Mouse (Mus musculus): ENCODE measurements around the gene Hbp1. TPM values are rescaled to one million over a fixed set of nuclear protein-coding genes. Genes with fewer than 3 reads are reported as not detected.

The Hbp1 gene
- polyA plus RNA-seq, 1 experiment from 2014 or later, result 72.0 TPM

DNA sequence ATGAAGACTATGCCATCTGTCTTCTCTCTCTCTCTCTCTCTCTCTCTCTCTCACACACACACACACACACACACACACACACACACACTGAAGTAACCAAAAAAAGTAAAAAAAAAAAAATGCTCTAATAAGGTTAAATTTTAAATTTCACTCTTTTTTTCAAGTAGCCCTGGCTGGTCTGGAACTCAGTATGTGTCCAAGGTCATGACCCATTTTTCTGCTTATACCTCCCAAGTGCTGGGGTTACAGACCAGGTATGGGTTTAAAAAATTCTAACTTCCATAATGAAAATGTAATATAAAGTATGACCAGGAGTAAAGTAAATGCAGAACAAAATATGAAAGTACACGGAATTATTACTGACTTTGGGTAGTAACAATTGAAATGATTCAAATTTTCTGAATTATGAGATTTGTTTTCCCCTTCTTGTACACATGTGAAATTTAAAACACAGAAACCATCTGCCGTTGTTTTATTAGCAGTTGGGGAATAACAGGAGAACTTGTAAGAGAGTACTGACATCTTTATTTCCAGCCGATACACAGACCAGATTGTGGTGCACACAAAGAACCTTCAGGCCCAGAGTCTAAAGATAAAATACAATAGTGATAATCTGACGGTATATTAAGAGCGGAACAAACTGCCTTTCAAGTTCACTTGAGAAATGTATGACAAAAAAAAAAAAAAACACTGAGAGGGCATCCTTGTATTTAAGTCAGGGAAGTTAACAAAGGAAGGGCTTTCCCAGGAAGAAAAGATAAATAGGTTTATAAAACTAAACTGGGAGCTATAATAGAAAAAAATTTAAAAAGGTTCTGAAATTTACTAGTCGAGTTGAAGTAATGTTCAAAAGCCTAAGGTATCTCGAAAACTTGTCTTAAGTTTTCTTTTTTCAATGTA lies 2.0 kb downstream of the Hbp1 start:
- Histone ChIP-seq H3K9me3 (no peaks in the 10 kb centered on the region), H3K27me3 (no peaks in the 10 kb centered on the region), H3K4me2 (peak overlapping the region; percentile 57), H3K4me3 (peak overlapping the region; percentile 86), H3K36me3 (peaks cover 5% of the 10 kb centered on the region), H3K4me1 (replicated peaks) (peaks cover 15% of the 10 kb centered on the region), H3K9ac (peak overlapping the region; percentile 93), H3K27ac (replicated peaks) (peak overlapping the region; percentile 98)
- WGBS, result 16% methylated on average over 7 of the region's 7 CpGs
- no peak for ATAC-seq (ENCODE audit: low read depth)

DNA sequence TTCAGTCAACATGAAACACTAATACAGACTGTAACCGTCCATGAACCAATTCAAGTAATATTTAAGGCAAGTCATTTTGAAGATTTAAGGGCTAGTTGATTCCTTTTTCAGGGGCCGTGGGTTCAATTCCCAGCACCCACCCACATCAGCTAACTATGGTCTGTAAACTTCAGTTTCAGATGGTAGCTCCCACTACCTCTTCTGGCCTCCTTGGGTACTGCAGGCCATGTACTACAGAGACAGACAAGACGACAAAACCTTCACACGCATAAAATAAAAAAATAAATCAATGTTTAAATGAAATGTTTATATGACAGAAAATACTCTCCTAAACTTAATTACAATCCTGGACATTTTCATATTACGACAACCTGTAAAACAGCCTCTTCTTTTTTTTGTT lies 2.9 kb downstream of the Hbp1 start:
- no peak overlapping the region for H3K27ac ChIP-seq (replicated peaks)
- peaks cover 14% of the 10 kb centered on the region for H3K36me3 ChIP-seq
- 0 out of 2 replicates have a peak overlapping the region, but pooled peaks have one; percentile 57 for H3K4me2 ChIP-seq
- H3K4me3 ChIP-seq, result no peak overlapping the region
- no peak for ATAC-seq (ENCODE audit: low read depth)
- H3K9ac ChIP-seq, result no peak overlapping the region
- no peaks in the 10 kb centered on the region for H3K27me3 ChIP-seq
- 93% methylated on average over 5 of the region's 5 CpGs for WGBS
- peaks cover 15% of the 10 kb centered on the region for H3K4me1 ChIP-seq (replicated peaks)
- H3K9me3 ChIP-seq, result no peaks in the 10 kb centered on the region

DNA sequence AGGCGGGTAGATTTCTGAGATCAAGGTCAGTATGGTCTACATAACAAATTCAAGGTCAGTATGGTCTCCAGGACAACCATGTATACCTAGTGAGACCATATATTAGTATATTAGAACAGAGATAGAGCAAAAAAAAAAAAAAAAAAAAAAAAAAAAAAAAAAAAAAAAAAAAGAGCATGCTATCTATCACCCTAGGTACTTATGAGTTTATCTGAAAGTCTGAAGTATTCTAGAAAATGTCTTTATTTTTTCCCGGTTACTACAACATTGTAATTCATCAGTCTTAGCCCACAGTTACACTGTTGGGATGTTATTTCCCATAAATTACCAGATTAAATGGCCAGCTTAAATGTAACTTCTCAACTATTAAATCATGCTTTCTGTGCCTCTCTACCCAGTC lies 5.9 kb downstream of the Hbp1 start:
- H3K27ac ChIP-seq (replicated peaks), result no peak overlapping the region
- H3K4me3 ChIP-seq, result no peak overlapping the region
- H3K4me2 ChIP-seq, result no peak overlapping the region
- peaks cover 9% of the 10 kb centered on the region; the same call in 1 of the 2 replicates for H3K4me1 ChIP-seq (replicated peaks)
- ATAC-seq (ENCODE audit: low read depth), result no peak
- WGBS, result 91% methylated on average over 2 of the region's 2 CpGs
- peaks cover 32% of the 10 kb centered on the region for H3K36me3 ChIP-seq
- H3K9ac ChIP-seq, result no peak overlapping the region
- H3K27me3 ChIP-seq, result no peaks in the 10 kb centered on the region
- H3K9me3 ChIP-seq, result no peaks in the 10 kb centered on the region

DNA sequence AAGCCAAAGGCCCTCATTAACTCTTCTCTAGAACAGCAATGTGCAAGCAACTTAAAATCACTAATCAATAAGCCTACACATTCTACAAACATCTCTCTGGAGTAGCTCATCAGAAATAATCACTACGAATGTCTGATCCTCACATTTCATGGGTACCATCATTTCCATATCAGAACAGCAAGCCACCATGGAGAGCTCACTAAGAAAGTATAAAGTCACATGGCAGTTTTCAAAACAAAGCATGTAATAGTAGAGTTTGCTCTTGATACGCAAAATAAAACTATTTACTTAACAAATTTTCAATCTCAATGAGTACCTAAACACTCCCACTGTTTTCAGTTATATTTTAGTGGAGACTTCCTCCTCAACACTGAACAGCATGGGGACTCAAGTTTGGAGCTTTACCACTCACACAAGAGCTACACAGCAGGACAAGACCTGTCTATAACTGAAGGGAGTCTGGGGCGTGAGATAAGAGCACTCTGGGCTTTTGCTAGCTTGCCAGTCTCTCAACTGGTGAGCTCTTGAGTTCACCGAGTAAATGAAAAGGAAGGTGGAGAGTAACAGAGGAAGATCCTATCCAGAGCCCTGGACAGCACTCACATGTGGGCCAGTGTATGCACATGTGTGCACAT lies 7.2 kb downstream of the Hbp1 start:
- Histone ChIP-seq H3K4me3 (no peak overlapping the region), H3K4me2 (no peak overlapping the region), H3K4me1 (replicated peaks) (peaks cover 5% of the 10 kb centered on the region; the same call in 1 of the 2 replicates), H3K27me3 (no peaks in the 10 kb centered on the region), H3K9ac (no peak overlapping the region), H3K9me3 (no peaks in the 10 kb centered on the region), H3K36me3 (peaks cover 45% of the 10 kb centered on the region), H3K27ac (replicated peaks) (no peak overlapping the region)
- WGBS, result 95% methylated on average over 4 of the region's 4 CpGs
- no peak for ATAC-seq (ENCODE audit: low read depth)

DNA sequence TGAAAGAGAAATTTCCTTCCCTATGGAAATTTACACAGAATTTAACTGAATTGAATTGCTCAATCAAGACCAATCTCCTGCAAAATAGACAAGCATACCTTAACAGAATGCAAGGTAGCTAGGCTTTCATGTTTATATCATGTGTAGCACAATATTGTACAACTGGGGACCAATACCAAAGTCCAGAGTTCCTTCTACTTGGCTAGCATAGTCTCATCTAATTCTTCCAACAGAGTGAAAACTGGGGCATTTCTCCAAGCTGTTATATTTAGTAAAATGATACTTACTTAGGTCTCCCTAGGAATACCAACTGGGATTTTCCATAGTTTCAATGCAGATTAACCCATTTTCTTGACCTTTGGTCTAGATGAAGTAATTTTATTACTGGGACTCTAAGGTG lies 11.3 kb downstream of the Hbp1 start:
- H3K36me3 ChIP-seq, result peaks cover 79% of the 10 kb centered on the region

DNA sequence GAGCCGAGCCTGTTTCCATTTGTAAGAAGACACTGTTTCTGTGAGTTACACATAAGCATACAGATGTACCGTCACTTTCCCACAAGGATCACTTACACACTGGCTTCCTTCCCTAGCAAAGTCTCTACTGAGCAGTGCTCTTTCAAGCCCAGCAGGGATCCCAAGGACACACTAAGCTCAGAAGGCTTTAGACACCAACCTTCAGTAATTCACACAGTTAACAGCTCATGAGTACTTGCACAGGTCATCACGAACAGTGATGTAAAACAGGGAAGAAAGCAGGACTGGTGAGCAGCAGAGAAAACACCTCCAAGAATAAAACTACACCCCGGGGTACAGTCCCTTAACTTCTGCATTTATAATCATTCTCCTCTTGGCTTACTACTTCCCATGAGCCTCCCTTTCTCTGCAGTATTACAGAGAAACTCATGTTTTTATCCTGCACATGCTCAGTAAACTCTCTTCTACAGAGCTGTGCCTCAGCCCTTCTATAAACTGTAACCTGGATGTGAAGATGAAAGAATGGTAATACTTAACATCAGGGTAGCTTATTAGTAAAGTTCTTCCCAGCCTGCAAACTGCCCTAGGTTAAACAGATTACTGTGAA lies 11.8 kb downstream of the Hbp1 start:
- no peak overlapping the region for H3K27ac ChIP-seq (replicated peaks)
- H3K4me1 ChIP-seq (replicated peaks), result no peaks in the 10 kb centered on the region
- no peak overlapping the region for H3K9ac ChIP-seq
- H3K4me3 ChIP-seq, result no peak overlapping the region
- no peak for ATAC-seq (ENCODE audit: low read depth)
- no peaks in the 10 kb centered on the region for H3K9me3 ChIP-seq
- H3K27me3 ChIP-seq, result no peaks in the 10 kb centered on the region
- 88% methylated on average over 4 of the region's 4 CpGs for WGBS
- peaks cover 80% of the 10 kb centered on the region for H3K36me3 ChIP-seq
- no peak overlapping the region for H3K4me2 ChIP-seq

More for the DNA sequence above, 11.3 kb downstream of the Hbp1 start:
- H3K27me3 ChIP-seq, result no peaks in the 10 kb centered on the region
- no peak overlapping the region for H3K27ac ChIP-seq (replicated peaks)
- no peaks in the 10 kb centered on the region for H3K4me1 ChIP-seq (replicated peaks)
- H3K9me3 ChIP-seq, result no peaks in the 10 kb centered on the region
- H3K9ac ChIP-seq, result no peak overlapping the region
- H3K4me3 ChIP-seq, result no peak overlapping the region
- no peak for ATAC-seq (ENCODE audit: low read depth)
- no peak overlapping the region for H3K4me2 ChIP-seq

DNA sequence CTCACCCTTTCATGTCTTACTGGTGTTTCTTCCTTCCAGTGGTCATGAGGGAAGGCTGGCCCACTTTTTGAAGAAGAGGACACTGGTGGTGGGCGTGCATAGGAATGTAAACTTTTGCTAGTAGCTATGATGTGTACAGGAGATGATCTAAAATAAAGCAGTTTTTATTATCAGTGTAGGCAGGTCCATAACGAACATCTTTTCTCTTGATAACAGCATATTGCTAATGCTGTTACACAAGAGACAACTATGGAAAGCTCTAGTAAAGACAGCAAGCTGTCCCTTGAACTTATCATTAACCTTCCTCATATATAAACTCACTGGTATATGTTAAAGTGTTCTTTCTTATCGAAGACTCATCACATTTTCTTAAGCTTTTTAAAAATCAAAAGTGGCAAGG lies 12.7 kb downstream of the Hbp1 start:
- H3K27me3 ChIP-seq, result no peaks in the 10 kb centered on the region
- ATAC-seq (ENCODE audit: low read depth), result no peak
- no peaks in the 10 kb centered on the region for H3K9me3 ChIP-seq
- no peak overlapping the region for H3K27ac ChIP-seq (replicated peaks)
- H3K9ac ChIP-seq, result no peak overlapping the region
- 97% methylated on average over 3 of the region's 3 CpGs for WGBS
- no peaks in the 10 kb centered on the region for H3K4me1 ChIP-seq (replicated peaks)
- peaks cover 78% of the 10 kb centered on the region for H3K36me3 ChIP-seq
- no peak overlapping the region for H3K4me3 ChIP-seq
- no peak overlapping the region for H3K4me2 ChIP-seq

DNA sequence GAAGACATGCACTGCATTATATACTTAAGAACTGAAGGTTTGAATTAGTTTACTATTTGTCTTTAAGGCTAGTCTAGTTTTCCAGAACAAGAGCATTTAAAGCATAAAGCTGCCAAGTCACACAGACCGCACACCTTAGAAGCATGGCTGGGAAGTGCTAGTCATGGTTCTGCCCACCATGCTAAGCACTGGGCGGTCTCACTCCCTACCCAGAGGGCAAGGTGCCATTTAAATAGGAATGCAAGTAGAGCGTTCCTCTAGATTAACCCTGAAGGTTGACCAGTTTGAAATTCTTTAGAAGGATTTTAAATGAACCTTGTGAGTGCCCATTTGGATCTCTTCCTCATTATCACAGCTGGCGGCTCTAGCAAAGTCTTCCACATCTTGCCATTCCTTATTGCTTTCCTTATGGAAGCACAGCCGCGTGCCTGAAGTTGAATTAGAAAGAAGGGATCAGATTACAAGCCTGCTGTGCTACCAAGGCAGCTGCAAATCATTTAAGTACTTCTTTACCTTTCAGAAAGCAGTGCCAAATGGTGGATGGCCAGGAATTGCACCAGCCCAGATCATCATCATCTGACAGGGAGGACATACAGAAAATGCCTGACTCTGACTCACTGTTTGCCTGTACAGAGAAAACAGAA lies 13.6 kb downstream of the Hbp1 start:
- no peak overlapping the region for H3K4me2 ChIP-seq
- H3K27me3 ChIP-seq, result no peaks in the 10 kb centered on the region
- no peak overlapping the region for H3K4me3 ChIP-seq
- H3K9ac ChIP-seq, result no peak overlapping the region
- H3K4me1 ChIP-seq (replicated peaks), result no peaks in the 10 kb centered on the region
- H3K9me3 ChIP-seq, result no peaks in the 10 kb centered on the region
- H3K27ac ChIP-seq (replicated peaks), result no peak overlapping the region
- ATAC-seq (ENCODE audit: low read depth), result no peak
- 39% methylated on average over 6 of the region's 6 CpGs for WGBS
- H3K36me3 ChIP-seq, result peaks cover 82% of the 10 kb centered on the region

DNA sequence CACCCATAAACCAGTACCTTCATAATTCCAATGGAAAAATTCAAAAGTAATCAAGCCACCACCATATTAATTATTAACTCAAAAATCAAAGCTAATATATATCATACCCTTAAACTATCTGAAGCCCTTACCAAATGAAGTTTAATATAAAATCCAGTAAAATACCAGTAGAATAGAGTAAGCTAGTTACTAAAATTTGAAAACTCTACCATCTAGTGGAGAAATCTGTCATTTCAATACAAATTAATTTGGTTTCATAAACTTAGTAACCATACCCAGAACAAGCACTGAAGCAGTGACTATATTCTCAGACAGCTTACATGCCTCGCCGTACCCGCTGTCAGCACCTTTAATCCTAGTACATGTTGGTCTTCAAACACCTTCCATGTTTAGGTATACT lies 18.5 kb downstream of the Hbp1 start:
- no peak overlapping the region for H3K27ac ChIP-seq (replicated peaks)
- H3K4me3 ChIP-seq, result no peak overlapping the region
- H3K27me3 ChIP-seq, result no peaks in the 10 kb centered on the region
- 98% methylated on average over 3 of the region's 3 CpGs for WGBS
- ATAC-seq (ENCODE audit: low read depth), result no peak
- no peak overlapping the region for H3K4me2 ChIP-seq
- H3K4me1 ChIP-seq (replicated peaks), result no peaks in the 10 kb centered on the region
- no peak overlapping the region for H3K9ac ChIP-seq
- H3K9me3 ChIP-seq, result no peaks in the 10 kb centered on the region
- peaks cover 82% of the 10 kb centered on the region for H3K36me3 ChIP-seq

DNA sequence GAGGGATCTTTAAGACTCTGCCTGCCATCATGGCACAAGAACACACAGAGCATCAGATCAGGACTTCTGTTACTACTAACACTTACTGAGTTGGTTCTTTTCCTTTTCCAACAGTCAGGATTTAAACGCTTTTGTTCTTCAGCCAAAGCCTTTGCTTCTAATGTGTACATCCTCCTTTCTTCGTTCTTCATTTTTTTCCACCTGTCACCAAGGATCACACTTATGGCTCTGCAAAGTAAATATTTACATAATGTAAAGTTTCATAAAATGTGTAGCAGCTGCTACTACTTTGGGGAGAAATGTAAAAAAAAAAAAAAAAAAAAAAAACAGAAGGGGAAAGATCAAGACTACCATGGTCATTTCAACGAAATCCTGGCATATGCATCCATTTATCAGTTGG lies 21.8 kb downstream of the Hbp1 start:
- no peak for ATAC-seq (ENCODE audit: low read depth)
- peaks cover 82% of the 10 kb centered on the region for H3K36me3 ChIP-seq
- H3K4me3 ChIP-seq, result no peak overlapping the region
- no peaks in the 10 kb centered on the region for H3K27me3 ChIP-seq
- H3K9ac ChIP-seq, result no peak overlapping the region
- WGBS, result 91% methylated on average over 3 of the region's 3 CpGs
- H3K4me1 ChIP-seq (replicated peaks), result no peaks in the 10 kb centered on the region
- no peak overlapping the region for H3K4me2 ChIP-seq
- H3K9me3 ChIP-seq, result no peaks in the 10 kb centered on the region
- no peak overlapping the region for H3K27ac ChIP-seq (replicated peaks)

DNA sequence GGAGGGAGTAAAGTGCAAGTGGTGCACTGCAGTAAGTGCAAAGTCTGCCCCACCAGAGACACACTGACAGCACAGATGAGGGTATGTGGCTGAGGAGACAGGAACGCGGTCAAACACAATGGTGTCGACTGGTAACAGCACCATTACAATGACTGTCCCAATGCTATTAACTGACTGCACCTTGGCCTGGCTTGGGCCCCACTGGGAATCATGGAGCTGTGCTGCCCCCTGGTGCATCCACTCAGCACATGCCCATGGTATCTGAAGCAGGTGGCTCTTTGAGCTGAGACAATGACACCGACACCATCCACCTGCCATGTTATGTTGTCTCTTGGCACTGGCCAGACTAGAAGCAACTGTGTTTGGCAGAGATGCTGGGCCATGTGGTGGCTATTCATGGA lies 23.7 kb downstream of the Hbp1 start:
- no peak overlapping the region for H3K27ac ChIP-seq (replicated peaks)
- H3K4me1 ChIP-seq (replicated peaks), result no peaks in the 10 kb centered on the region
- no peaks in the 10 kb centered on the region for H3K27me3 ChIP-seq
- H3K9me3 ChIP-seq, result no peaks in the 10 kb centered on the region
- 32% methylated on average over 4 of the region's 4 CpGs for WGBS
- peaks cover 73% of the 10 kb centered on the region for H3K36me3 ChIP-seq
- H3K4me2 ChIP-seq, result no peak overlapping the region
- no peak overlapping the region for H3K9ac ChIP-seq
- H3K4me3 ChIP-seq, result no peak overlapping the region
- peak; percentile 82; the same call in 1 of the 2 replicates for ATAC-seq (ENCODE audit: low read depth)

DNA sequence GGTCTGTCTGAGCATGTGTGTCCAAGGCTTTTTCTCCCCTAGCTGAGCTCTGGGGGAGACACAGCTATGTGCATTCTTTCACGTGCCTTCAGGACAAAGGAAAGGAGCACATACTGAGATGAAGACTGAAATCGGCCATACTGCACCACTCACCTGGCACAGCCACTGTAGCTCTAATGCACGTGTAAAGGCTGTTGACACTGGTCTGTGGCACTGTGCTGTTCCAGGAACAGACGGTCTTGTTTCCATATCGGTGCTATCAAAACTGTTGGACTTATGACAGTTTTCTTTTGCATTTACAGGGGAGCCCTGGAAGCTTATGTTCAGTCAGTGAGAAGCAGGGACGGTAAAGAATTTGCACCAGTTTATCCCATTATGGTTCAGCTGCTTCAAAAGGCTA lies 25.0 kb downstream of the Hbp1 start:
- Histone ChIP-seq H3K4me1 (replicated peaks) (no peaks in the 10 kb centered on the region), H3K36me3 (peaks cover 68% of the 10 kb centered on the region), H3K9me3 (no peaks in the 10 kb centered on the region), H3K9ac (no peak overlapping the region), H3K4me2 (no peak overlapping the region), H3K27me3 (no peaks in the 10 kb centered on the region), H3K4me3 (no peak overlapping the region), H3K27ac (replicated peaks) (no peak overlapping the region)
- WGBS, result 91% methylated on average over 6 of the region's 6 CpGs
- ATAC-seq (ENCODE audit: low read depth), result no peak
